Mouse (Mus musculus) cerebellum, adult 2 months (tissue): ENCODE data around the gene Tmem204. TPM values are rescaled to one million over a fixed set of nuclear protein-coding genes. Genes with fewer than 3 reads are reported as not detected.
A peak's percentile ranks its signal among the peaks of the same experiment; 100 is the strongest.

Source experiments
- DNase-seq, 2 experiments: peaks; one replicate each; pipeline ENCODE4 v3.0.0; 2021
- H3K27ac ChIP-seq: fragments of 200-500 bp; 2 replicates; pipeline ENCODE4 v1.5.1; 2012; ENCODE audit warnings: low read length, control low read depth, inconsistent platforms; ENCODE audit not compliant: insufficient read depth
- H3K27me3 ChIP-seq: fragments of 200-500 bp; 2 replicates; pipeline ENCODE4 v1.6.1; 2012; ENCODE audit warnings: inconsistent platforms, mild to moderate bottlenecking, low read length, moderate library complexity; ENCODE audit not compliant: control insufficient read depth, insufficient read depth
- H3K4me1 ChIP-seq: fragments of 200-500 bp; 2 replicates; pipeline ENCODE4 v1.6.1; 2011; ENCODE audit warnings: low read length; ENCODE audit not compliant: control insufficient read depth, insufficient read depth
- H3K4me3 ChIP-seq: fragments of 200-500 bp; replicated peaks from 2 replicates; pipeline ENCODE3; 2011; ENCODE audit warnings: mild to moderate bottlenecking, low read depth, low read length, control low read depth; ENCODE audit not compliant: insufficient read depth
- CTCF ChIP-seq: fragments of 200-500 bp; IDR thresholded peaks from 2 replicates; pipeline ENCODE4 v1.5.1; 2011; ENCODE audit warnings: low read depth, mild to moderate bottlenecking, control low read depth, low read length, moderate library complexity, borderline replicate concordance; ENCODE audit not compliant: insufficient read depth
- POLR2A ChIP-seq: fragments of 200-500 bp; IDR thresholded peaks from 2 replicates; pipeline ENCODE4 v1.6.1; 2011; ENCODE audit warnings: low read length, control low read depth, borderline replicate concordance; ENCODE audit not compliant: insufficient read depth
- WGBS: fragments of 180-500 bp; shearing (Covaris S2); methylation state at CpG from one replicate; pipeline ENCODE4 v1.1.7; 2018; 5-methylcytosine and 5-hydroxymethylcytosine counted together
- polyA plus RNA-seq: library from polyadenylated mRNA; depleted of rRNA; stranded (reverse); fragments of >200 nt; gene quantifications from 2 replicates; pipeline ENCODE4 v1.2.3, GENCODE M21; 2012; rRNA removed

Gene Tmem204
- polyA plus RNA-seq, 1 experiment = 20.4 TPM

DNA sequence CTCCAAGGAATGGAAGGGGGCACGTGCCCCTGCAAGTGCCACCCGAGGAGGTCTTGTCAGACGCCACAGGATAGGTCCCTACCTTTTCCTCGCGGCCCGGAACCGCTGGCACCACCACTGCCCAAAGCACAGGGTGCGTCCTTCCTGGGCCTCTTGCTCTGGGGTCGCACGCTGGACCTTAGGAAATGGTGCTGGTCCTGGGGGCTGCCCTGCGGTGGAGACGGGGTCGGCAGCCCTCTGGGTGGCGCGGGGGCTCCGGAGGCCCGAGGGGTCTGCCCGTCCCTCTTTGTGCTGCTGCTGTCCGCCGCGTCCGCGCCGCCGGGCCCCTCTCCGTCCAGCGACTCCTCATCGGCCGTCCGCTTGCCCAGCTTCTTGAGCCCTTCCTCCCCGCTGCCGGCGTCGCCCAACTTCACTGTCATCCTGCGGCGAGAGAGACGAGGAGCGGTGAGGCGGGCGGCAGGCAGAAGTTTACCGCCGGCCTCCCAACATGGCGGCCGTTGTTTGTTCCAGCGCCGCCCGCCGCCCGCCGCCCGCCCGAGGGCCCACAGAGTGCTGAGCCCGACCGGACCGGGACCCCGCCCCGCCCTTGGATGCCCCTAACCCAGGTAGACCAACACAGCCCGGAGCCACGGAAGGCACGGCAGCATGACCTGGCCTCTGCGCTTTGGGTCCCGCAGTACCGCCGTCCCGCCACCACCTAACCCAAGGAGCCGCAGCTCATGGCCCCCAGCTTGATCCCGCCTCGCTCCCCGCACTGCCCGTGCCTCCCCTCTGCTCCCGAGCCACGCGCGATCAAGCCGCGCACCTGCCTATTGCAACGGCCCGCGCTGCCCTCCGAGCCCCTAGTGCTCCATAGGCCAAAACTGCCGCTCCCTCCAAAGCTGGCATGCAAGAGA lies 69.5 kb downstream of the Tmem204 start:
- H3K4me3 ChIP-seq = peak overlapping the region; percentile 63
- H3K27ac ChIP-seq = no peak overlapping the region
- peak; percentile 6 to 18 for DNase-seq
- under 1% methylated on average over 81 of the region's 81 CpGs for WGBS
- no peaks in the 10 kb centered on the region for H3K27me3 ChIP-seq
- no peaks in the 10 kb centered on the region for H3K4me1 ChIP-seq
- TF ChIP-seq POLR2A (no peak), CTCF (no peak)

Other genes starting within 250 kb of the Tmem204 start
- 195 and 209 TPM in 2 replicates for gene Hagh, start 243.4 kb downstream of the Tmem204 start, polyA plus RNA-seq
- gene Fahd1, start 233.2 kb downstream of the Tmem204 start, polyA plus RNA-seq = 31.1 and 33.4 TPM in 2 replicates
- 0.11 and 0.27 TPM in 2 replicates for gene Igfals, start 217.6 kb downstream of the Tmem204 start, polyA plus RNA-seq
- 36.4 and 39.0 TPM in 2 replicates for gene Nubp2, start 197.2 kb downstream of the Tmem204 start, polyA plus RNA-seq
- 124 and 138 TPM in 2 replicates for gene Spsb3, start 196.9 kb downstream of the Tmem204 start, polyA plus RNA-seq
- 57.3 and 62.7 TPM in 2 replicates for gene Eme2, start 188.5 kb downstream of the Tmem204 start, polyA plus RNA-seq
- gene Mrps34, start 188.5 kb downstream of the Tmem204 start, polyA plus RNA-seq = 147 and 149 TPM in 2 replicates
- gene Nme3, start 187.1 kb downstream of the Tmem204 start, polyA plus RNA-seq = 99.0 and 109 TPM in 2 replicates
- 358 and 363 TPM in 2 replicates for gene Mapk8ip3, start 146.6 kb downstream of the Tmem204 start, polyA plus RNA-seq
- gene Jpt2, start 122.9 kb downstream of the Tmem204 start, polyA plus RNA-seq = 10.6 and 12.3 TPM in 2 replicates
- gene Cramp1l, start 67.8 kb downstream of the Tmem204 start, polyA plus RNA-seq = 19.8 and 21.3 TPM in 2 replicates
- 18.0 and 19.2 TPM in 2 replicates for gene Ift140, start 67.5 kb downstream of the Tmem204 start, polyA plus RNA-seq
- 39.5 and 43.7 TPM in 2 replicates for gene Telo2, start 32.4 kb upstream of the Tmem204 start, polyA plus RNA-seq
- gene Ptx4, start 37.2 kb upstream of the Tmem204 start, polyA plus RNA-seq = 0.11 TPM in 1 of 2 replicates, not detected in the other
- gene Clcn7, start 49.8 kb upstream of the Tmem204 start, polyA plus RNA-seq = 50.3 and 52.7 TPM in 2 replicates
- 0.06 and 0.10 TPM in 2 replicates for gene Ccdc154, start 78.9 kb upstream of the Tmem204 start, polyA plus RNA-seq
- not detected in 2 replicates for gene Gm38655, start 91.9 kb upstream of the Tmem204 start, polyA plus RNA-seq
- gene BC003965, start 101.0 kb upstream of the Tmem204 start, polyA plus RNA-seq = 23.4 and 25.2 TPM in 2 replicates
- 56.2 and 57.4 TPM in 2 replicates for gene Unkl, start 104.8 kb upstream of the Tmem204 start, polyA plus RNA-seq
- gene Gnptg, start 156.5 kb upstream of the Tmem204 start, polyA plus RNA-seq = 131 and 146 TPM in 2 replicates
- 40.4 and 42.4 TPM in 2 replicates for gene Tsr3, start 156.6 kb upstream of the Tmem204 start, polyA plus RNA-seq
- gene Baiap3, start 172.8 kb upstream of the Tmem204 start, polyA plus RNA-seq = 24.4 and 26.5 TPM in 2 replicates
- 253 and 255 TPM in 2 replicates for gene Ube2i, start 191.0 kb upstream of the Tmem204 start, polyA plus RNA-seq
- gene Prss34, start 214.8 kb upstream of the Tmem204 start, polyA plus RNA-seq = not detected in 2 replicates
- gene Prss28, start 225.1 kb upstream of the Tmem204 start, polyA plus RNA-seq = not detected in 2 replicates
- not detected in 2 replicates for gene Prss29, start 235.1 kb upstream of the Tmem204 start, polyA plus RNA-seq